Mouse (Mus musculus): ENCODE results near the gene Map4k5. TPM values are rescaled to one million over a fixed set of nuclear protein-coding genes. Genes with fewer than 3 reads are reported as not detected.

Gene Map4k5
- polyA plus RNA-seq, 1 experiment = 107 TPM

DNA sequence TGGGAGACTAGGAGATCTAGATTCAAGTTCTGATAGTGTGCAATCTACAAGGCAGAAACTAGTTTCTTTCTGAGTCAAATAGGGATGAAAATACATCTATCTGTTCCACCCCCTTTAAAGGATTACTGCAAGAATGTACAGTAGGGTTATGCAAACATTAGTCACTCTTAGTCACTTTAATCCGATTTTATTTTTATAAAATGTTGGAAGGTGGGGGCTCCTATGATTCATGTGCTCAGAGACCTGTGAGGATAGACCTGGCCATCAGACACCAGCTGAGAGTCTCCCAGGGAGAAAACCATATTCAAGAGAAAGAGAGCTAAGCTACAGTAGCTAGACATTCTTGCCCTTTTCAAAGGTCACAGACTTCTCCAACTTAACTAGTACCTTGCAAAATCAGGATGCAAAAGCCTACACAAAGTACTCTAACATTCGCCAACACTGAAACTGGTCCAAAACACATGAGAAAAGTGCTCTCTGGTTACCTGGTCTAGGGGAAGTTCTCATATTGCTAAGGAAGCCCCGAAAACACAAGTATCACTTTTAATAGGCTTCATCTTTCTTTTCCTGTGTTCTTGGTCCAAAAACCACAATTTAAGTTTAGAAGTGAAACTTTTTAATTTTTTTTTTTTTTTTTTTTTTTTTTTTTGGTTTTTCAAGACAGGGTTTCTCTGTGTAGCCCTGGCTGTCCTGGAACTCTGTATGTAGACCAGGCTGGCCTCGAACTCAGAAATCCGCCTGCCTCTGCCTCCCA, 7.7 kb downstream of the Map4k5 start:
- TF ChIP-seq CTCF (IDR thresholded peaks at IDR 0.05; ENCODE audit: low read depth, low read length) = no peak
- TF ChIP-seq POLR2A (IDR thresholded peaks at IDR 0.05; ENCODE audit: insufficient read depth, low read length) = no peak
- TF ChIP-seq EP300 (IDR thresholded peaks at IDR 0.05; ENCODE audit: insufficient read depth, low read depth, low read length) = no peak
- Histone ChIP-seq H3K9me3 (replicated peaks; ENCODE audit: control insufficient read depth, insufficient read depth, low read length, poor library complexity, severe bottlenecking) (no peaks in the 10 kb centered on the region), H3K27ac (ENCODE audit: insufficient read depth, low read length) (no peak overlapping the region), H3K4me3 (ENCODE audit: low read depth, low read length) (no peak overlapping the region), H3K9ac (ENCODE audit: low read depth, poor library complexity, severe bottlenecking) (no peak overlapping the region), H3K27me3 (ENCODE audit: control insufficient read depth, insufficient read depth, low read length, poor library complexity, severe bottlenecking) (no peaks in the 10 kb centered on the region), H3K36me3 (ENCODE audit: control insufficient read depth, insufficient read depth, low read length, poor library complexity, severe bottlenecking) (no peaks in the 10 kb centered on the region), H3K4me1 (ENCODE audit: control insufficient read depth, insufficient read depth, low read length) (peaks cover 3% of the 10 kb centered on the region)

DNA sequence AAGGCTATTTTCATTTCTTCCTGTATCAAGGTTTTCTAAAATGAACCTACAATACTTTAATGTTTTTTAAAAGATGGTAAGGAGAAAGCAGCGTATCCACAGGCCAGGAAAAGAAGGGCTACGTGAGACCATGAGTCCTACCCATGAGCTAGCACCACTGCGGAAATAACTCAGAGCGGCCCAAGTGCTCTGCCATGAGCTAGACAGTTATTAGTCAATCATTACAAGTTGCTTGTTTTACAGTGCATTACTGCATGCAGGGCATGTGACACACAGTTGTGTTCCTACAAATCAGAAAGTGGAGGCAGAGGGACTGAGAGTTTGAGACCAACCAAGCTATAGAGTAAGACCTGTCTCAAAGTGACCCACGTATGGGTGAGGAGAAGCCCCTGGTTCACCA, 8.9 kb downstream of the Map4k5 start:
- H3K9ac ChIP-seq (ENCODE audit: low read depth, poor library complexity, severe bottlenecking) = no peak overlapping the region
- H3K27ac ChIP-seq (ENCODE audit: insufficient read depth, low read length) = no peak overlapping the region
- H3K36me3 ChIP-seq (ENCODE audit: control insufficient read depth, insufficient read depth, low read length, poor library complexity, severe bottlenecking) = no peaks in the 10 kb centered on the region
- H3K4me1 ChIP-seq (ENCODE audit: control insufficient read depth, insufficient read depth, low read length) = peaks cover 2% of the 10 kb centered on the region
- H3K4me3 ChIP-seq (ENCODE audit: low read depth, low read length) = no peak overlapping the region
- H3K27me3 ChIP-seq (ENCODE audit: control insufficient read depth, insufficient read depth, low read length, poor library complexity, severe bottlenecking) = no peaks in the 10 kb centered on the region
- TF ChIP-seq POLR2A (IDR thresholded peaks at IDR 0.05; ENCODE audit: insufficient read depth, low read length) (no peak), EP300 (IDR thresholded peaks at IDR 0.05; ENCODE audit: insufficient read depth, low read depth, low read length) (no peak), CTCF (IDR thresholded peaks at IDR 0.05; ENCODE audit: low read depth, low read length) (no peak)
- no peaks in the 10 kb centered on the region for H3K9me3 ChIP-seq (replicated peaks; ENCODE audit: control insufficient read depth, insufficient read depth, low read length, poor library complexity, severe bottlenecking)

GRCm38 (mm10) chr12:69881198-69881905, 11.6 kb downstream of the Map4k5 start:
- no peaks in the 10 kb centered on the region for H3K36me3 ChIP-seq (ENCODE audit: control insufficient read depth, insufficient read depth, low read length, poor library complexity, severe bottlenecking)
- peak overlapping the region; percentile 81 for H3K27ac ChIP-seq (ENCODE audit: insufficient read depth, low read length)
- TF ChIP-seq EP300 (IDR thresholded peaks at IDR 0.05; ENCODE audit: insufficient read depth, low read depth, low read length) (no peak), POLR2A (IDR thresholded peaks at IDR 0.05; ENCODE audit: insufficient read depth, low read length) (no peak), CTCF (IDR thresholded peaks at IDR 0.05; ENCODE audit: low read depth, low read length) (no peak)
- H3K4me3 ChIP-seq (ENCODE audit: low read depth, low read length) = no peak overlapping the region
- no peaks in the 10 kb centered on the region for H3K27me3 ChIP-seq (ENCODE audit: control insufficient read depth, insufficient read depth, low read length, poor library complexity, severe bottlenecking)
- no peaks in the 10 kb centered on the region for H3K9me3 ChIP-seq (replicated peaks; ENCODE audit: control insufficient read depth, insufficient read depth, low read length, poor library complexity, severe bottlenecking)
- H3K4me1 ChIP-seq (ENCODE audit: control insufficient read depth, insufficient read depth, low read length) = peaks cover 2% of the 10 kb centered on the region
- H3K9ac ChIP-seq (ENCODE audit: low read depth, poor library complexity, severe bottlenecking) = no peak overlapping the region

GRCm38 (mm10) chr12:69879739-69880138, 13.3 kb downstream of the Map4k5 start:
- no peak for TF ChIP-seq EP300 (IDR thresholded peaks at IDR 0.05; ENCODE audit: insufficient read depth, low read depth, low read length)
- no peak for TF ChIP-seq CTCF (IDR thresholded peaks at IDR 0.05; ENCODE audit: low read depth, low read length)
- no peak for TF ChIP-seq POLR2A (IDR thresholded peaks at IDR 0.05; ENCODE audit: insufficient read depth, low read length)
- peak overlapping the region; percentile 52 for H3K27ac ChIP-seq (ENCODE audit: insufficient read depth, low read length)
- no peak overlapping the region for H3K9ac ChIP-seq (ENCODE audit: low read depth, poor library complexity, severe bottlenecking)

GRCm38 (mm10) chr12:69879172-69879665, 13.8 kb downstream of the Map4k5 start:
- H3K4me3 ChIP-seq (ENCODE audit: low read depth, low read length) = no peak overlapping the region
- peak overlapping the region; percentile 52 for H3K27ac ChIP-seq (ENCODE audit: insufficient read depth, low read length)
- TF ChIP-seq EP300 (IDR thresholded peaks at IDR 0.05; ENCODE audit: insufficient read depth, low read depth, low read length) (peak; percentile 45; the same call in 1 of the 2 replicates), CTCF (IDR thresholded peaks at IDR 0.05; ENCODE audit: low read depth, low read length) (no peak), POLR2A (IDR thresholded peaks at IDR 0.05; ENCODE audit: insufficient read depth, low read length) (no peak)
- no peaks in the 10 kb centered on the region for H3K27me3 ChIP-seq (ENCODE audit: control insufficient read depth, insufficient read depth, low read length, poor library complexity, severe bottlenecking)
- H3K4me1 ChIP-seq (ENCODE audit: control insufficient read depth, insufficient read depth, low read length) = peaks cover 2% of the 10 kb centered on the region
- no peak overlapping the region for H3K9ac ChIP-seq (ENCODE audit: low read depth, poor library complexity, severe bottlenecking)
- H3K36me3 ChIP-seq (ENCODE audit: control insufficient read depth, insufficient read depth, low read length, poor library complexity, severe bottlenecking) = no peaks in the 10 kb centered on the region
- no peaks in the 10 kb centered on the region for H3K9me3 ChIP-seq (replicated peaks; ENCODE audit: control insufficient read depth, insufficient read depth, low read length, poor library complexity, severe bottlenecking)

More at GRCm38 (mm10) chr12:69879739-69880138, 13.3 kb downstream of the Map4k5 start:
- H3K4me1 ChIP-seq (ENCODE audit: control insufficient read depth, insufficient read depth, low read length) = peaks cover 2% of the 10 kb centered on the region
- H3K4me3 ChIP-seq (ENCODE audit: low read depth, low read length) = no peak overlapping the region
- H3K9me3 ChIP-seq (replicated peaks; ENCODE audit: control insufficient read depth, insufficient read depth, low read length, poor library complexity, severe bottlenecking) = no peaks in the 10 kb centered on the region
- no peaks in the 10 kb centered on the region for H3K27me3 ChIP-seq (ENCODE audit: control insufficient read depth, insufficient read depth, low read length, poor library complexity, severe bottlenecking)
- no peaks in the 10 kb centered on the region for H3K36me3 ChIP-seq (ENCODE audit: control insufficient read depth, insufficient read depth, low read length, poor library complexity, severe bottlenecking)

All from ES-Bruce4 (cell line).